Mouse (Mus musculus): ENCODE data around the gene Prol1. TPM values are rescaled to one million over a fixed set of nuclear protein-coding genes. Genes with fewer than 3 reads are reported as not detected.
"Not testable (repeated sequence)": the region's sequence is repeated elsewhere in the genome, so short reads cannot be mapped to it uniquely, and the experiment has no call there.

Prol1 gene
- not detected for total RNA-seq (2021)
- long read RNA-seq = 0 reads

GRCm38 (mm10) chr5:88317012-88317411 lies at the start of gene Prol1:
TSS of gene Prol1 (plus strand) at chr5:88317312.
- DNase-seq (ENCODE audit: low spot score in 2 of 2) = no peak

- no peak for DNase-seq (ENCODE audit: low spot score in 2 of 2)
Observed at GRCm38 (mm10) chr5:88268619-88269018, 48.5 kb upstream of the Prol1 start, which contains the start of gene Gm7714. TSS of gene Gm7714 (plus strand) at chr5:88268919.

- not testable (repeated sequence) for DNase-seq (ENCODE audit: low spot score in 2 of 2)
Observed at GRCm38 (mm10) chr5:88311307-88311706, 5.8 kb upstream of the Prol1 start.

GRCm38 (mm10) chr5:88348533-88348932 lies 31.4 kb downstream of the Prol1 start:
- DNase-seq (ENCODE audit: low spot score in 2 of 2) = not testable (repeated sequence)

GRCm38 (mm10) chr5:88364768-88365167 lies 47.7 kb downstream of the Prol1 start:
- peak; percentile 29 to 46 for DNase-seq (ENCODE audit: low spot score in 2 of 2)

GRCm38 (mm10) chr5:88366886-88367285 lies 49.8 kb downstream of the Prol1 start:
- DNase-seq (ENCODE audit: low spot score in 2 of 2) = no peak

- DNase-seq (ENCODE audit: low spot score in 2 of 2) = no peak
Observed at GRCm38 (mm10) chr5:88370578-88371232, 53.6 kb downstream of the Prol1 start.

- no peak for DNase-seq (ENCODE audit: low spot score in 2 of 2)
Observed at GRCm38 (mm10) chr5:88372563-88372962, 55.5 kb downstream of the Prol1 start.

- DNase-seq (ENCODE audit: low spot score in 2 of 2) = no peak
Observed at GRCm38 (mm10) chr5:88375808-88376207, 58.7 kb downstream of the Prol1 start, which contains the start of gene Amtn. TSS of gene Amtn (plus strand) at chr5:88376108.

Other genes starting within 250 kb of the Prol1 start
- not detected for gene Smr2, start 230.8 kb upstream of the Prol1 start, total RNA-seq (2021)
- gene Gm11116, start 205.8 kb upstream of the Prol1 start, total RNA-seq (2021) = not detected
- not detected for gene Gm11115, start 163.2 kb upstream of the Prol1 start, total RNA-seq (2021)
- gene Gm7714, start 48.4 kb upstream of the Prol1 start, total RNA-seq (2021) = not detected
- gene Amtn, start 58.8 kb downstream of the Prol1 start, total RNA-seq (2021) = not detected
- not detected for gene Ambn, start 138.7 kb downstream of the Prol1 start, total RNA-seq (2021)
- not detected for gene Enam, start 170.7 kb downstream of the Prol1 start, total RNA-seq (2021)
- gene Jchain, start 210.6 kb downstream of the Prol1 start, total RNA-seq (2021) = under 1 TPM; 0.25 to 0.34 TPM
- gene Utp3, start 237.2 kb downstream of the Prol1 start, total RNA-seq (2021) = 10 to 100 TPM; 29.7 to 31.0 TPM
- gene Rufy3, start 247.7 kb downstream of the Prol1 start, total RNA-seq (2021) = 100 to 1,000 TPM; 184 to 188 TPM

Data from layer of hippocampus, postnatal 10 days (tissue).